Mouse (Mus musculus) embryonic facial prominence, embryonic 15.5 days (tissue): Measurements from ENCODE around the gene Capn9. TPM values are rescaled to one million over a fixed set of nuclear protein-coding genes. Genes with fewer than 3 reads are reported as not detected.

Experiments
- ATAC-seq: fragments of 200-750 bp; cut with Nextera tagmentation; 2 replicates; pipeline ENCODE4 v1.8.0; 2017; ENCODE audit warnings: low read depth, moderate TSS enrichment; ENCODE audit not compliant: insufficient number of reproducible peaks, low FRiP score, low TSS enrichment
- H3K27ac ChIP-seq: fragments of 300-500 bp; sonication (generic); replicated peaks from 2 replicates; pipeline ENCODE4 v1.5.1; 2015; ENCODE audit warnings: mild to moderate bottlenecking, inconsistent platforms
- H3K27me3 ChIP-seq: fragments of 300-500 bp; sonication (generic); 2 replicates; pipeline ENCODE4 v1.6.1; 2015; ENCODE audit warnings: inconsistent platforms
- H3K36me3 ChIP-seq: fragments of 300-500 bp; sonication (generic); 2 replicates; pipeline ENCODE4 v1.6.1; 2015; ENCODE audit warnings: mild to moderate bottlenecking, inconsistent platforms
- H3K4me1 ChIP-seq: fragments of 300-500 bp; sonication (generic); 2 replicates; pipeline ENCODE4 v1.6.1; 2015; ENCODE audit warnings: inconsistent platforms
- H3K4me2 ChIP-seq: fragments of 300-500 bp; sonication (generic); replicated peaks from 2 replicates; pipeline ENCODE4 v1.6.1; 2015; ENCODE audit warnings: mild to moderate bottlenecking, inconsistent platforms
- H3K4me3 ChIP-seq: fragments of 300-500 bp; sonication (generic); replicated peaks from 2 replicates; pipeline ENCODE4 v1.5.1; 2015; ENCODE audit warnings: mild to moderate bottlenecking, inconsistent platforms
- H3K9ac ChIP-seq: fragments of 300-500 bp; sonication (generic); 2 replicates; pipeline ENCODE4 v1.6.1; 2015; ENCODE audit warnings: inconsistent platforms
- H3K9me3 ChIP-seq: fragments of 300-500 bp; sonication (generic); replicated peaks from 2 replicates; pipeline ENCODE4 v1.6.1; 2016; ENCODE audit warnings: inconsistent platforms
- WGBS: fragments of 180-500 bp; shearing (Covaris S2); methylation state at CpG from one replicate; pipeline ENCODE4 v1.1.7; 2015; 5-methylcytosine and 5-hydroxymethylcytosine counted together
- polyA plus RNA-seq: library from polyadenylated mRNA; unstranded; fragments of >200 nt; fragmentation: Nextera tagmentation; extraction: Ambion mirVana; gene quantifications from 2 replicates; pipeline ENCODE4 v1.2.1, GENCODE M21; 2015

The Capn9 gene
- polyA plus RNA-seq, 1 experiment from 2014 or later, result 0.55 TPM

DNA sequence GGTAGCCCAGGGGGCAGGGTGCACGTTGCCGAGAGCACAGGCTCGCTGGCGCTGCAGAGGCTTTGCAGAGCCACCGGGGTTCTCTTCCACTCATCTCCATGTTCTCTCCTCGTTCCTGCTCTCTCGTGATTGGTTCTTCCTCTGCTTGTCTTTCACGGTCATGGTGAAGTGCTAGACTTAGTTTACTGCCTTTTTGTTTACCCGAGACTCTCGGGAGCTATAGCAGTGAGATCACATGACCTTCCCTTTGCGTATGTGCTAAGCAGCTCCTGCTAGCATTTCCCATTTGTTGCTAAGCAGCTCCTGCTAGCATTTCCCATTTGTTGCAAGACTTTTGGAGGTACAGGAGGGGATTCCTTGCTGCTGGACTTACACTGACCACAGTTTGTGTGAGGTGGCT lies 28.6 kb upstream of the Capn9 start:
- no peaks in the 10 kb centered on the region for H3K27me3 ChIP-seq
- no peak overlapping the region for H3K9ac ChIP-seq
- no peaks in the 10 kb centered on the region for H3K9me3 ChIP-seq
- peaks cover 97% of the 10 kb centered on the region for H3K36me3 ChIP-seq
- no peak overlapping the region for H3K27ac ChIP-seq
- H3K4me1 ChIP-seq, result no peaks in the 10 kb centered on the region
- no peak overlapping the region for H3K4me2 ChIP-seq
- H3K4me3 ChIP-seq, result no peak overlapping the region
- ATAC-seq, result no peak
- 77% methylated on average over 11 of the region's 11 CpGs for WGBS

DNA sequence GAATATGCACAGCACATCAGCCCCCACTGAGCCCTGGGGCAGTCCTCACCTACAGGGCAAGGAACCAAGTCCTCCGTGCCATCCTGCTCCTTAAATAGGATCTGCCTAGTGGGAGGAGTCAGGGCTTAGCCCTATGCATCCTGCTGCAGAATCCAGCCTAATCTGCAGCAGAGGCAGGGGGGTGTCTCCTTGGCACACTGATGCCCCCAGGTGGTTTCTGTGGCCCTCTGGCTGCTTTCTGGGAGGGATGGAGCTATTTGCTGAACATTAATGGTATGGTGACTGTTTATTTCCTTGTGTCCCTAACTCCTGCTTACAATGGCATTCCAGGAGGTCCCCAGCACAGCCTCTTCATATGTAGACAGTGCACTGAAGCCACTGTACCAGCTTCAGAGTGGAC lies 27.7 kb upstream of the Capn9 start:
- Histone ChIP-seq H3K36me3 (peaks cover 95% of the 10 kb centered on the region), H3K27me3 (no peaks in the 10 kb centered on the region), H3K4me3 (no peak overlapping the region), H3K4me2 (no peak overlapping the region), H3K9ac (no peak overlapping the region), H3K9me3 (no peaks in the 10 kb centered on the region), H3K27ac (no peak overlapping the region), H3K4me1 (no peaks in the 10 kb centered on the region)
- WGBS, result 60% methylated on average over 1 of the region's 1 CpGs
- no peak for ATAC-seq

DNA sequence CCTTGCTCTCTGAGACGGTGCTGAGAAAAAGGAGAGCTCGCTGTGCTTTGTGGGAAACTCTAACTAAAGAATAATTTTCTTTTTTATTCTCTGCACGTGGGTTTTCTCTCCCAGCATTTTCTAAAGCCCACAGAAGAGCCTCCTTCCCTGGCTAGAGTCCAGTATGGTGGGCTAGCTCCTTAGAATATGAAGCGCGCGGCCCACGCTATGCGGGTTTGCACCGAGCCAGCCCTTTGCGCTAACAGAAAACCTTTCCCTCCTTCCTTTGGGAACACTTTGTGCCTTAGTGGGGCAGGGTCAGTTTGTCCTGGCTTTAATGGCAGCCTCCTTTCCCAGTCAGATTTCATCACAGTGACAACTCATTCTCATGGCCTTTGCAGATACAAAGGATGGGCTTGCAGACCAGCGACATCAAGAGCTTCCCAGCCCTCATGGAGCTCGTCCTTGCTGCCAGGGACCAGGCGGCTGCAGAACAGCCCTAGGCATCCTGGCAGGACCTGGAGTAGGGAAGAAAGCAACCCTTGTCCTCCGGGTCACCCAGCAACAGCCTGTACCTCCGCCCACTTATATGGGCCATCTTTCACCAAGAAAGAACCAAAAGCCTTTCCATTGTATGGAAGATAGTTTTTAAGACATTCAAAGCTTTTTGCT lies 24.8 kb upstream of the Capn9 start:
- Histone ChIP-seq H3K4me2 (no peak overlapping the region), H3K4me3 (no peak overlapping the region), H3K27me3 (no peaks in the 10 kb centered on the region), H3K9me3 (no peaks in the 10 kb centered on the region), H3K4me1 (no peaks in the 10 kb centered on the region), H3K27ac (no peak overlapping the region), H3K36me3 (peaks cover 66% of the 10 kb centered on the region), H3K9ac (no peak overlapping the region)
- no peak for ATAC-seq
- 88% methylated on average over 15 of the region's 15 CpGs for WGBS

DNA sequence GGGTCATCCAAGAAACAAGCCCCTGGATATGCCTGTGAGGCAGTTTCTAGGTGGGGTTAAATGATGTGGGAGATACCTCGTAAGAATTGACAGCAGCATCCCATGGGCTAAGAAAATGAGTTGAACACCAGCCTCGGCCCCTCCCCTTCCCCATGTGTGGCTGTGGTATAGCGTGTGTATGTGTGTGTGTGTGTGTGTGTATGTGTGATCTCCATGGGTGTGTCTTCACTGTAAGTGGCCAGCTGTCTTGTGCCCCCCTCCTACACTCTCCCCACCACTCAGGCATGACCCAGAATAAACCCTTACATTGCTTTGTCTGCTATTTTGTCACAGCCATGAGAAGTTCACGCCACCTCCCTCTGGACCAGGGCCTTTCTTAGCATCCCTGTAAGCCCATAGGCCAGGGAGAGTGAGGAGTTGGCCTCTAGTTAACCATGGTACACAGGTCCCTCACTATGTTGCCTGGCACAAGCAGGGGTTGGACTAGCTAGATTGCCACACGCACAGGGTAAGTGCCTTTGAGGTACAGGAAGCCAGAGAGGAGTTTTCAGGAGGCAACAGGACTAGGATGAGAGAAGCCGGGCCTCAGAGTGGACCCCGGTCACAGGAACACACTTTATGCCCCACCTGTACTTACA lies 20.7 kb upstream of the Capn9 start:
- peaks cover 28% of the 10 kb centered on the region for H3K36me3 ChIP-seq
- no peak overlapping the region for H3K4me3 ChIP-seq
- no peaks in the 10 kb centered on the region for H3K9me3 ChIP-seq
- H3K4me2 ChIP-seq, result no peak overlapping the region
- H3K27me3 ChIP-seq, result no peaks in the 10 kb centered on the region
- no peak overlapping the region for H3K9ac ChIP-seq
- WGBS, result 78% methylated on average over 7 of the region's 7 CpGs
- no peak for ATAC-seq
- no peak overlapping the region for H3K27ac ChIP-seq
- no peaks in the 10 kb centered on the region for H3K4me1 ChIP-seq

DNA sequence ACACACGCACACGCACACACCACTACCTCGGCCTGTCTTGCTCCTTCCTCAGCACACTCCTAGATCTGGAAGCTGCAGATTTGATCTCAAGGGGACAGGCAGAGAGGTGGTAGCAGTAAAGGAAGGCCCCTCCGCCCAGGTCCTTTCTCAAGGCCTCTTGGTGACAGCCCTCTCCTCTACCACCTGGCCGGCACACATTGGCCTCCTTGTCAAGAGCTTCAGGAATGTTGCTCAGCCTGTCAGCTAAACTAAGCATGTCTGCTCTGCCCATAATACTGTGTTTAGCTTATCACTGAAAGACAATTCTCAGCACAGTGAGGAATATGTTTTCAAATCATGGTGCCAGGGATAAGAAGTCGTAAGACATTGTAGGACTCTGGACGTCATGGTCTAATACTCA lies 19.7 kb upstream of the Capn9 start:
- H3K27me3 ChIP-seq, result no peaks in the 10 kb centered on the region
- no peak overlapping the region for H3K9ac ChIP-seq
- peaks cover 19% of the 10 kb centered on the region for H3K36me3 ChIP-seq
- H3K4me2 ChIP-seq, result no peak overlapping the region
- H3K27ac ChIP-seq, result no peak overlapping the region
- 75% methylated on average over 7 of the region's 7 CpGs for WGBS
- no peaks in the 10 kb centered on the region for H3K4me1 ChIP-seq
- no peaks in the 10 kb centered on the region for H3K9me3 ChIP-seq
- no peak overlapping the region for H3K4me3 ChIP-seq
- ATAC-seq, result no peak

DNA sequence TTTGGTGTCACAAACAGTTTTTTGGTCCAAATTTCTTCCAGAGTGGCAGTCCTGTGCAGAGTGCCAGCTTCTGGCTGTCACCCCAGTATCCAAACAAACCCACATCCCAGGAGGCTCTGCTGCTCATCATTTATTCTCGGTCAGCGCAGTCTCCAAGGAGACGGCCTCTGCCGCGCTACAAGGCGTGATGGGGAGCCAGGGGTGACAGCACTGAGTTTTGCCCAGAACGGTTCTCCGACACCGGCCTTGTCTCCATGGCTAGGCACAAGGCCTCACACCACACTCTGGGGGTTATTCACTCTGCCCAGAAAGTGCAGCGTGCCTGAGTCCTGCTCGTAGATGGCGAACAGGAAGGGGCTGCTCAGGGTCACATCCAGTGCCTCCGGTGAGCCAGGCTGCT lies 19.3 kb upstream of the Capn9 start:
- peaks cover 14% of the 10 kb centered on the region for H3K36me3 ChIP-seq
- no peak overlapping the region for H3K9ac ChIP-seq
- H3K27me3 ChIP-seq, result no peaks in the 10 kb centered on the region
- no peaks in the 10 kb centered on the region for H3K4me1 ChIP-seq
- no peak overlapping the region for H3K4me2 ChIP-seq
- H3K9me3 ChIP-seq, result no peaks in the 10 kb centered on the region
- ATAC-seq, result no peak
- WGBS, result 80% methylated on average over 13 of the region's 13 CpGs
- H3K4me3 ChIP-seq, result no peak overlapping the region
- no peak overlapping the region for H3K27ac ChIP-seq

DNA sequence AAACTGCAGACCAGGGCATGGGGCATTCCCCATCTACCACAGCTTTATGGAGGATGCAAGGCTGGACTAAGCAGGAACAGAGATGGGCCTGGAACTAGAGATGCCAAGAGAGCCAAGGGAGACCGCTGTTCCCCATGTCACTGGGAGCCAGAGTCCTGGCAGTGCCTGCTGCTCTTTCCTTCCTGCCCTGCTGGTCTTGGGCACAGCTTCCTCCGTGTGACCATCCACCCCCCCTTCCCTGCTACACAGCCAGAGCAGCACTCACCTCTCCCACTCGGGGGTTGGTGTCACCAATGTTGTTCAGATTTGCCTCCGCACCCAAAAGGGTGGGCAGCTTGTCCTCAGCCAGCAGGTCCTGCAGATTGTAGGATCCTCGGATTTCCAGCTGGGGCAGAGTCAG lies 18.4 kb upstream of the Capn9 start:
- no peak for ATAC-seq

DNA sequence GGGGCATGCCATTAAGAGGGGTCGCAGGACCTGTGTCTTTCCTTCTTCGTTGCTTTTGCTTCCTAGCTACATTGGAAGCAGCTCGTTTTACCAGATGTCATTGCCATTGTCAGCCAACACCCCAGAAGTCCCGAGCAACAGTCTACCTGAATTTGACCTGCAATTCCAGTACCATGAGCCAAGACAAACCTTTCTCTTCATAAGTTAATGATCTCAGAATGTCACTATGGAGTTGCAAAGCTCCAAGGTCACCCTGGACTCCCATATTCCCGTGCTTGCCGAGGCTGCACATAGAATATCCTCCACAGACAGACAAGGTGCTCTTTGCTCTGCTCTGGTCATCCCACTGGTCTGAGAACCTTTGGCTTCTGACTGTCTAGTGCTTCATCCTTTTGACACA lies 8.8 kb upstream of the Capn9 start:
- no peaks in the 10 kb centered on the region for H3K9me3 ChIP-seq
- no peak overlapping the region for H3K4me2 ChIP-seq
- H3K4me1 ChIP-seq, result peaks cover 15% of the 10 kb centered on the region
- H3K27me3 ChIP-seq, result no peaks in the 10 kb centered on the region; the same call in 1 of the 2 replicates
- no peaks in the 10 kb centered on the region for H3K36me3 ChIP-seq
- no peak for ATAC-seq
- H3K9ac ChIP-seq, result no peak overlapping the region
- no peak overlapping the region for H3K27ac ChIP-seq
- WGBS, result 79% methylated on average over 6 of the region's 6 CpGs
- no peak overlapping the region for H3K4me3 ChIP-seq

More for the DNA sequence above, 18.4 kb upstream of the Capn9 start:
- H3K27me3 ChIP-seq, result no peaks in the 10 kb centered on the region
- H3K4me2 ChIP-seq, result no peak overlapping the region
- no peak overlapping the region for H3K27ac ChIP-seq
- no peak overlapping the region for H3K9ac ChIP-seq
- H3K36me3 ChIP-seq, result peaks cover 6% of the 10 kb centered on the region
- no peak overlapping the region for H3K4me3 ChIP-seq
- H3K9me3 ChIP-seq, result no peaks in the 10 kb centered on the region
- WGBS, result 58% methylated on average over 5 of the region's 5 CpGs
- no peaks in the 10 kb centered on the region for H3K4me1 ChIP-seq

DNA sequence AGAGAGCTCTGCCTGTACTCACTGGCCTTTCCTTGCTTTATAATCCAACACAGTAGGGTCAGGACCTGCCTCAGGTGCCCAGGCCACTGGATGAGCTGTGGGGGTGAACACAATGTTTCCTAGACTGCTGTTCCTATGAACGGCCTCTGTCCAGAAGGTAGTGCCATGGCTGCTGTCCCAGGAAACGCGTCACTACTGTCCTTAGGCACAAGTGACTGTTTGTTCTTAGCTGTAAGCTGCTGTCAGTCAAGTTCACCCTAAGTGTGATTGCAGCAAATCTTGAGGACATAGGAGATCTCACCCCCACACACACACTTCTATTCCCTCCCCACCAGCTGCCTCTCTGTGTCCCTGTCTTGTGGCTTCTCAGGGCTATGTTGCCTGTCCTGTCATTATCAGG lies 8.3 kb upstream of the Capn9 start:
- 82% methylated on average over 3 of the region's 3 CpGs for WGBS
- no peak for ATAC-seq
- H3K4me1 ChIP-seq, result peaks cover 17% of the 10 kb centered on the region
- H3K27ac ChIP-seq, result no peak overlapping the region
- H3K9me3 ChIP-seq, result no peaks in the 10 kb centered on the region
- no peaks in the 10 kb centered on the region; the same call in 1 of the 2 replicates for H3K27me3 ChIP-seq
- H3K9ac ChIP-seq, result no peak overlapping the region
- no peak overlapping the region for H3K4me3 ChIP-seq
- no peaks in the 10 kb centered on the region for H3K36me3 ChIP-seq
- H3K4me2 ChIP-seq, result no peak overlapping the region

DNA sequence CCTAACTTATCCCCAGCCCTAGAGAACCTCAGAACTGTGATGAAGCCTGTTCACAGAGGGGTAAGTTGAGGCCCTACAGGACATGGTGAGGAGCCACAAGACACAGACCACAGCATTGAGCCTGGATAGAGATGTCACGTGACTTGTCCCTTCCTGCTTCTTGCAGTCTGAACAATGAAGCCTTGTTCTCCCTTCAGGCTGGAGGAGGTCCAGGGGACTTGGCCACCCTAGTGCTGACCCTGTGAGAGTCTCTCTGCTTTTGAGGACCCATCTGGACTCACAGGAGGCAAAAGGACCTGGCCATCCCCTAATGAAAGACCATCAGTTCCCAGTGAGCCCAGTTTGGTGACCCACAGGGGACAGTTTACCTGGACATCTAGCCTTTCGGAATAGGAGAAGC lies 6.8 kb upstream of the Capn9 start:
- 56% methylated on average over 2 of the region's 2 CpGs for WGBS
- ATAC-seq, result no peak
- no peaks in the 10 kb centered on the region for H3K27me3 ChIP-seq

DNA sequence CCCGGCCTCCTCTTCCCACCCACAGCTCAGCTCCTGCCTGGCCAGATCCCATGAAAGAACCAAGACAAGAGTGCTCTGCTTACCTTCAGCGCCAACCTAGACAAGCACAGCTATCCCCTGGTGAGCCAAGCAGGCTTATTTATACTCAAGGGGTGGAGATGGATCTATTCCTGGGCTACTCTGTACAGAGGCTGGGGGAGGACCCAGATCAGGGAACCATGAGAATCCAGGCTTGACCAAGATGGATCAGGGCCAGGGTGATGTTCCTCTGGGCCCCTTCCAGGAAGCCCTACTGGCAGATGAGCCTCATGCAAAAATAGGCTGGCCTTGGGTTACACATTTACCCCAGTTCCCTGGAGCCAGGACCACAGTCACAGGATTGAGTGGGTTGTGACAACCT lies 6.3 kb upstream of the Capn9 start, which contains the start of gene Agt:
Gene Agt, minus strand, starts transcription at position 114 of the 400 bp plus-strand sequence.
- no peak within 1 kb of the TSS for H3K9ac ChIP-seq
- peaks cover 30% of the 10 kb centered on the region for H3K4me1 ChIP-seq
- ATAC-seq, result no peak
- H3K9me3 ChIP-seq, result no peaks in the 10 kb centered on the region
- H3K27me3 ChIP-seq, result no peaks in the 10 kb centered on the region
- 66% methylated on average over 2 of the region's 2 CpGs for WGBS
- H3K36me3 ChIP-seq, result no peaks in the 10 kb centered on the region
- H3K4me3 ChIP-seq, result no peak within 1 kb of the TSS
- no peak within 1 kb of the TSS for H3K27ac ChIP-seq
- no peak within 1 kb of the TSS for H3K4me2 ChIP-seq

More for the DNA sequence above, 6.8 kb upstream of the Capn9 start:
- Histone ChIP-seq H3K9me3 (no peaks in the 10 kb centered on the region), H3K27ac (no peak overlapping the region), H3K4me2 (no peak overlapping the region), H3K4me3 (no peak overlapping the region), H3K4me1 (peaks cover 30% of the 10 kb centered on the region), H3K9ac (no peak overlapping the region), H3K36me3 (no peaks in the 10 kb centered on the region)
